Mouse (Mus musculus) stomach, postnatal 0 days (tissue): Measurements from ENCODE around the gene Nid2. TPM values are rescaled to one million over a fixed set of nuclear protein-coding genes. Genes with fewer than 3 reads are reported as not detected.

Experiments used
- ATAC-seq: fragments of 200-750 bp; cut with Nextera tagmentation; 2 replicates; pipeline ENCODE4 v1.8.0; 2017; ENCODE audit not compliant: low FRiP score, low TSS enrichment
- DNase-seq: peaks from one replicate; pipeline ENCODE4 v3.0.0-alpha.2; 2016; ENCODE audit warnings: low spot score
- H3K27ac ChIP-seq: fragments of 300-500 bp; sonication (generic); replicated peaks from 2 replicates; pipeline ENCODE4 v1.5.1; 2014; ENCODE audit warnings: mild to moderate bottlenecking, control low read depth
- H3K27me3 ChIP-seq: fragments of 300-500 bp; sonication (generic); 2 replicates; pipeline ENCODE4 v1.6.1; 2014; ENCODE audit warnings: low read length; ENCODE audit not compliant: control insufficient read depth, insufficient read depth
- H3K36me3 ChIP-seq: fragments of 300-500 bp; sonication (generic); 2 replicates; pipeline ENCODE4 v1.6.1; 2014; ENCODE audit warnings: low read length, mixed read lengths; ENCODE audit not compliant: control insufficient read depth, insufficient read depth
- H3K4me1 ChIP-seq: fragments of 300-500 bp; sonication (generic); replicated peaks from 2 replicates; pipeline ENCODE4 v1.6.1; 2014; ENCODE audit warnings: antibody characterized with exemption; ENCODE audit not compliant: control insufficient read depth, insufficient read depth
- H3K4me2 ChIP-seq: fragments of 300-500 bp; sonication (generic); replicated peaks from 2 replicates; pipeline ENCODE4 v1.6.1; 2014; ENCODE audit warnings: low read depth, mild to moderate bottlenecking, control low read depth, moderate library complexity
- H3K4me3 ChIP-seq: fragments of 300-500 bp; sonication (generic); 2 replicates; pipeline ENCODE4 v1.5.1; 2014; ENCODE audit warnings: low read depth, low read length, control low read depth
- H3K9ac ChIP-seq: fragments of 300-500 bp; sonication (generic); 2 replicates; pipeline ENCODE4 v1.6.1; 2014; ENCODE audit warnings: mild to moderate bottlenecking, low read length, control low read depth, mixed read lengths
- H3K9me3 ChIP-seq: fragments of 300-500 bp; sonication (generic); 2 replicates; pipeline ENCODE4 v1.6.1; 2016; ENCODE audit warnings: low read length; ENCODE audit not compliant: control insufficient read depth
- CTCF ChIP-seq: IDR thresholded peaks from 2 replicates; pipeline ENCODE4 v1.5.1; 2016; ENCODE audit warnings: antibody characterized with exemption, low read depth, mild to moderate bottlenecking, moderate library complexity
- EP300 ChIP-seq: optimal IDR thresholded peaks from 2 replicates; pipeline ENCODE3; 2016; ENCODE audit warnings: antibody characterized with exemption
- WGBS: fragments of 180-500 bp; shearing (Covaris S2); extraction: QIAGEN DNeasy Blood & Tissue Kit; methylation state at CpG from one replicate; pipeline ENCODE4 v1.1.7; 2014; 5-methylcytosine and 5-hydroxymethylcytosine counted together
- polyA plus RNA-seq: library from polyadenylated mRNA; unstranded; fragments of >200 nt; fragmentation: Nextera tagmentation; extraction: Ambion mirVana; gene quantifications from 2 replicates; pipeline ENCODE4 v1.2.1, GENCODE M21; 2015

The Nid2 gene
- polyA plus RNA-seq, 1 experiment from 2014 or later, result 13.5 TPM

- 45% methylated on average over 4 of the region's 4 CpGs for WGBS
- H3K4me1 ChIP-seq, result no peaks in the 10 kb centered on the region
- no peak overlapping the region for H3K4me3 ChIP-seq
- no peak for ATAC-seq
- H3K27ac ChIP-seq, result no peak overlapping the region
- no peak for DNase-seq
- no peaks in the 10 kb centered on the region for H3K27me3 ChIP-seq
- H3K4me2 ChIP-seq, result no peak overlapping the region
- no peak overlapping the region for H3K9ac ChIP-seq
- no peak for TF ChIP-seq EP300
- TF ChIP-seq CTCF, result no peak
- no peaks in the 10 kb centered on the region for H3K9me3 ChIP-seq
- H3K36me3 ChIP-seq, result no peaks in the 10 kb centered on the region
Measured at GRCm38 (mm10) chr14:19762014-19762413, 10.9 kb downstream of the Nid2 start.

- Histone ChIP-seq H3K9ac (no peak overlapping the region), H3K4me3 (no peak overlapping the region), H3K9me3 (no peaks in the 10 kb centered on the region), H3K27me3 (no peaks in the 10 kb centered on the region), H3K27ac (no peak overlapping the region), H3K4me2 (no peak overlapping the region), H3K4me1 (no peaks in the 10 kb centered on the region), H3K36me3 (no peaks in the 10 kb centered on the region)
- whole genome bisulfite sequencing, result 44% methylated on average over 8 of the region's 8 CpGs
- DNase-seq, result no peak
- no peak for ATAC-seq
- TF ChIP-seq EP300 (no peak), CTCF (no peak)
Measured at GRCm38 (mm10) chr14:19763527-19763926, 12.5 kb downstream of the Nid2 start.

DNA sequence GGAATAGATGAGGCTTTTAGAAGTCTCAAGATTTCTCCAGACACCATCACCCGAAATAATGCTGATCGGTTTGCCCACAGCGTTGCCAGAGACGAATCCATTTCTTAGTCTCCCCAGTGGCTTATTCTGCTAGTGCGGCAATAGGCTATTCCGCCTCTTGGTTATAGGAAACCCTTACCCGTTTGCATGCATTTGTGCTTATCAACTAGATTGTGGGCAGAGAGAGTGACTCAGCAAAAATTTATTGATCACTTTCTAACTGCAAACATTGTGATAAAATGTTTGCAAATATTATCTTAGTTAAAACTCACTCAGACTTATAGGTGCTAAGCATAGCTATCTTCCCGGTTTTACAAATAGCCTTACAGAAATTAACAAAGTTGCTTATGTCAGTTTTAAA is 13.3 kb downstream of the Nid2 start:
- H3K9ac ChIP-seq, result no peak overlapping the region
- 70% methylated on average over 8 of the region's 8 CpGs for WGBS
- H3K27ac ChIP-seq, result no peak overlapping the region
- H3K27me3 ChIP-seq, result no peaks in the 10 kb centered on the region
- H3K4me2 ChIP-seq, result no peak overlapping the region
- no peak for TF ChIP-seq EP300
- no peak for TF ChIP-seq CTCF
- DNase-seq (no peak), ATAC-seq (no peak)
- no peaks in the 10 kb centered on the region for H3K4me1 ChIP-seq
- H3K4me3 ChIP-seq, result no peak overlapping the region
- no peaks in the 10 kb centered on the region for H3K36me3 ChIP-seq
- H3K9me3 ChIP-seq, result no peaks in the 10 kb centered on the region

DNA sequence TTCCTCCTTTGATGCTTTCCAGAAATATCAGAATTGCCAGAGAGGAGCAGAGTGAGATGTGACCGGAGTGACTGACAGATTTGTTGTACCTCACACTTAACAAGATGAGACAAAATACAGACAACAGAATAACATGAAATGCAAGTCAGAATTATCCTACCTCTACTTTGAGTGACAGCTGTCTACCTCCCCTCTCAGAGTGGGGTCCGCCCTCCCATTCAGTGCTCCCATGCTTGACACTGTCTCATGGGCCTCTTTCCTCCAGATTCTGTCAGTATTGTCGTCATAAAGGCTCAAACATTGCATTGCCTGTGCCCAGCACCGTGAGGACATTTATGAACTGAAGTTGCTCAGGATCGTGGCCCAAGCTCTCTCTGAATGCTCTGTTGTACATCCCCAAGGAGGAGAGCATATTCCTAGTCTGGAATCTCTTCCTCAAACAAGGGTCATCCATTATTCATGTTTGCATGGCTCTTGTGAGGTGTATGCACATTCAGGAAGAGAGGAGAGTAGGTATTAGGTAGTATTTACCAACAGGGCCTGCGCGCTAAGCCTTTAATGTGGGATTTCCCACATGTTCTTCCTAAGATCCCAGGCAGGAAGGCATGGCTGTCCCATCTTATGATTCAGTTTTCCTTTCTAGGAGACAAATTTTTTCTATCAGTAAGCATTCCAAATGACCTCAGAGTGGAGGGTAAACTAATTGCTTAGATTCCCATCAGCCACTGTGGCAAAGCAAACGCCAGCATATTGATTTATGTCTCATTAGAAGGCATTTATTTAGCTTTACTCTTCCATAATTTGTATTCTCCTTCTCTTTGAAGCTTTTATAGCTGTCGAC is 14.7 kb downstream of the Nid2 start:
- Histone ChIP-seq H3K27me3 (no peaks in the 10 kb centered on the region), H3K36me3 (no peaks in the 10 kb centered on the region), H3K4me1 (no peaks in the 10 kb centered on the region), H3K9me3 (no peaks in the 10 kb centered on the region), H3K9ac (no peak overlapping the region), H3K27ac (no peak overlapping the region), H3K4me3 (no peak overlapping the region), H3K4me2 (no peak overlapping the region)
- 59% methylated on average over 9 of the region's 9 CpGs for WGBS
- no peak for DNase-seq
- ATAC-seq, result no peak; the same call in 1 of the 2 replicates
- TF ChIP-seq EP300 (no peak), CTCF (no peak)

DNA sequence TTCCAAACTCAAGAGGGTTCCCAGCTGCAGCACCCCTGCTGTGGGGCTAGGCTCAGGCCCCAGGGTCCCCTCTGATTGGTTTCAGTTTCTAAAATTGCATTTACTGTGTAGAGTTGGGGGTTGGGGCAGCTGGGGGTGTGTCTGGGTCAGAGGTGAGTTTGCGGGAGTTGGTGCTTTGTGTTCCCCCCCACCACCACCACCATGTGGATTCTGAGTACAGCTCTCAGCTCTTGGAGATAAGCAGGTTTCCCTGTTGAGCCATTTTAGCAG is 15.2 kb downstream of the Nid2 start:
- TF ChIP-seq EP300, result no peak
- TF ChIP-seq CTCF, result no peak
- WGBS, result 27% methylated on average over 1 of the region's 1 CpGs

GRCm38 (mm10) chr14:19768648-19769047 is 17.6 kb downstream of the Nid2 start:
- Histone ChIP-seq H3K27me3 (no peaks in the 10 kb centered on the region), H3K4me2 (no peak overlapping the region), H3K27ac (no peak overlapping the region), H3K9me3 (no peaks in the 10 kb centered on the region), H3K4me1 (no peaks in the 10 kb centered on the region), H3K36me3 (no peaks in the 10 kb centered on the region), H3K4me3 (no peak overlapping the region), H3K9ac (no peak overlapping the region)
- 95% methylated on average over 6 of the region's 6 CpGs for WGBS
- no peak for ATAC-seq
- DNase-seq, result no peak
- no peak for TF ChIP-seq EP300
- TF ChIP-seq CTCF, result no peak

More for the DNA sequence above, 15.2 kb downstream of the Nid2 start:
- Histone ChIP-seq H3K4me2 (no peak overlapping the region), H3K27ac (no peak overlapping the region), H3K4me1 (no peaks in the 10 kb centered on the region), H3K4me3 (no peak overlapping the region), H3K9ac (no peak overlapping the region), H3K36me3 (no peaks in the 10 kb centered on the region), H3K9me3 (no peaks in the 10 kb centered on the region), H3K27me3 (no peaks in the 10 kb centered on the region)
- ATAC-seq (peak; percentile 32; the same call in 1 of the 2 replicates), DNase-seq (no peak)
